Mouse (Mus musculus) left cerebral cortex, adult 11 months (tissue): ENCODE measurements around the gene Abcc1.

Experiments
- DNase-seq: peaks from one replicate; pipeline ENCODE4 v3.0.0; 2022; ENCODE audit warnings: low spot score

The Abcc1 gene

GRCm38 (mm10) chr16:14439801-14440614, 78.7 kb downstream of the Abcc1 start:
- DNase-seq: no peak

GRCm38 (mm10) chr16:14444059-14444855, 82.9 kb downstream of the Abcc1 start:
- DNase-seq: no peak

- no peak for DNase-seq
Observed at GRCm38 (mm10) chr16:14445197-14445596, 83.8 kb downstream of the Abcc1 start.

GRCm38 (mm10) chr16:14447366-14447765, 86.0 kb downstream of the Abcc1 start:
- DNase-seq: no peak

- DNase-seq: no peak
Observed at GRCm38 (mm10) chr16:14448307-14448706, 86.9 kb downstream of the Abcc1 start.

- DNase-seq: no peak
Observed at GRCm38 (mm10) chr16:14449861-14450260, 88.5 kb downstream of the Abcc1 start.

- peak; percentile 38 for DNase-seq
Observed at GRCm38 (mm10) chr16:14451374-14452046, 90.2 kb downstream of the Abcc1 start.

GRCm38 (mm10) chr16:14462535-14462934, 101.2 kb downstream of the Abcc1 start:
- DNase-seq: no peak

- DNase-seq: no peak
Observed at GRCm38 (mm10) chr16:14465016-14465415, 103.7 kb downstream of the Abcc1 start.

GRCm38 (mm10) chr16:14468351-14468750, 107.0 kb downstream of the Abcc1 start:
- no peak for DNase-seq

- DNase-seq: no peak
Observed at GRCm38 (mm10) chr16:14468841-14469240, 107.5 kb downstream of the Abcc1 start.

- DNase-seq: no peak
Observed at GRCm38 (mm10) chr16:14472171-14472570, 110.8 kb downstream of the Abcc1 start.

- no peak for DNase-seq
Observed at GRCm38 (mm10) chr16:14473686-14474085, 112.3 kb downstream of the Abcc1 start.

GRCm38 (mm10) chr16:14475001-14475400, 113.6 kb downstream of the Abcc1 start:
- no peak for DNase-seq

- DNase-seq: no peak
Observed at GRCm38 (mm10) chr16:14476056-14476455, 114.7 kb downstream of the Abcc1 start.

GRCm38 (mm10) chr16:14476701-14477400, 115.5 kb downstream of the Abcc1 start:
- DNase-seq: no peak

- DNase-seq: no peak
Observed at GRCm38 (mm10) chr16:14477510-14478300, 116.3 kb downstream of the Abcc1 start.

GRCm38 (mm10) chr16:14479641-14480040, 118.3 kb downstream of the Abcc1 start:
- DNase-seq: no peak

- DNase-seq: no peak
Observed at GRCm38 (mm10) chr16:14483221-14483620, 121.9 kb downstream of the Abcc1 start.

- no peak for DNase-seq
Observed at GRCm38 (mm10) chr16:14493491-14494114, 132.2 kb downstream of the Abcc1 start.
